Mouse (Mus musculus) MEL (cell line): Measurements from ENCODE around the gene Afg1l.

Experiments
- CTCF ChIP-seq, 3 experiments: IDR thresholded peaks in 2 of 3; conservative IDR thresholded peaks in 1 of 3; 2 replicates each; pipeline ENCODE4 v1.5.1; 2011 to 2012; ENCODE audit warnings: low read length in 3 of 3, low read depth in 2 of 3, mild to moderate bottlenecking in 2 of 3, improper control_type of control experiment in 1 of 3, inconsistent platforms in 1 of 3, mixed read lengths in 1 of 3, moderate library complexity in 1 of 3; ENCODE audit not compliant: control insufficient read depth in 1 of 3, insufficient read depth in 1 of 3, poor library complexity in 1 of 3, severe bottlenecking in 1 of 3
- ELF1 ChIP-seq: IDR thresholded peaks from 2 replicates; pipeline ENCODE4 v1.6.1; 2014; ENCODE audit warnings: low read depth, mild to moderate bottlenecking, inconsistent platforms, low read length, improper control_type of control experiment, moderate library complexity
- EP300 ChIP-seq, 2 experiments: IDR thresholded peaks; 2 replicates each; pipeline ENCODE4 v1.6.1; 2011; ENCODE audit warnings: improper control_type of control experiment in 2 of 2, low read length in 2 of 2, low read depth in 1 of 2, mild to moderate bottlenecking in 1 of 2
- HCFC1 ChIP-seq: IDR thresholded peaks from 2 replicates; pipeline ENCODE4 v1.6.1; 2012; ENCODE audit warnings: low read depth, mild to moderate bottlenecking, inconsistent platforms, low read length, improper control_type of control experiment, moderate library complexity
- JUND ChIP-seq: IDR thresholded peaks from 2 replicates; pipeline ENCODE4 v1.6.1; 2011; ENCODE audit warnings: low read depth, mild to moderate bottlenecking, improper control_type of control experiment, low read length
- MYB ChIP-seq: IDR thresholded peaks from 2 replicates; pipeline ENCODE4 v1.6.1; 2011; ENCODE audit warnings: mild to moderate bottlenecking, low read depth, low read length, improper control_type of control experiment
- POLR2AphosphoS5 ChIP-seq: IDR thresholded peaks from 2 replicates; pipeline ENCODE4 v1.6.1; 2012; ENCODE audit warnings: low read depth, borderline replicate concordance, mild to moderate bottlenecking, inconsistent platforms, low read length, moderate library complexity, mixed read lengths
- SIN3A ChIP-seq: IDR thresholded peaks from 2 replicates; pipeline ENCODE4 v1.6.1; 2012; ENCODE audit warnings: low read length, improper control_type of control experiment, inconsistent platforms
- SMC3 ChIP-seq: IDR thresholded peaks from 2 replicates; pipeline ENCODE4 v1.6.1; 2011; ENCODE audit warnings: low read depth, low read length, improper control_type of control experiment
- ZKSCAN1 ChIP-seq: IDR thresholded peaks from 2 replicates; pipeline ENCODE4 v1.6.1; 2012; ENCODE audit warnings: low read depth, mild to moderate bottlenecking, inconsistent platforms, low read length, improper control_type of control experiment, moderate library complexity

DNA sequence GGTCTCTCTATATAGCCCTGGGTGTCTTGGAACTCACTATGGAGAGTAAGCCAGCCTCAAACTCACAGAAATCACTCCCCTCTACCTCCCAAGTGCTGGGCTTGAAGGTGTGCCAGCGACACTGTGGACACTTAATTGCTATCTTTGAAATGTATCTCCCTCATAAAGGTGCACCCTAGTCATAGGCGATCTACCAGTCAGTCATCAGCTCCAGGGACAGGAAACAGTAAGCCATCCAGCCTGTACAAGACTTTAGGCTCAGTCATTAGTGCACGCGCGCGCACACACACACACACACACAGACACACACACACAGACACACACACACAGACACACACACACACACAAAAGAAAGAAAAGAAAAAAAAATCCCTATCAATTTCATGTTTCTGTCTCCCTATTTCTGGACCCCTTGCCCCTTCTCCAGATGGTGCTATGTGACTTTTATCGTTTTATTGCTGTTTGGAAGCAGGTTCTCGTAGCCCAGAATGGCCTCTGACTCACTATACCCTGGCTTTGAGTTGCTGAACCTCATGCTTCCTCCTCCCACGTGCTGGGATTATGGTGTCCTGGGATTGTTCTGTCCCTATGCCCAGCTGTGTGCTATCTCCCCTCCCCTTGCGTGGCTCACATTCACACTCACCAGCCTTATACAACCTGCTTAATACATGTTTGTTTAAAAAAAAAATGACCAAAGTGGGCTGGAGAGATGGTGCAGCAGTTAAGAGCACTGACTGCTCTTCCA, 13.8 kb upstream of the Afg1l start:
- no peak for TF ChIP-seq SMC3
- no peak for TF ChIP-seq POLR2AphosphoS5
- no peak for TF ChIP-seq HCFC1
- no peak for TF ChIP-seq EP300 (IDR thresholded peaks at IDR 0.05; ENCODE audit: low read depth in 1 of 2, low read length in 2 of 2)
- no peak for TF ChIP-seq JUND
- no peak for TF ChIP-seq MYB
- TF ChIP-seq ELF1, result no peak
- no peak for TF ChIP-seq SIN3A
- no peak for TF ChIP-seq CTCF (IDR thresholded peaks at IDR 0.05 in 2 of 3, conservative IDR thresholded peaks at IDR 0.05 in 1 of 3; ENCODE audit: control insufficient read depth in 1 of 3, insufficient read depth in 1 of 3, low read depth in 2 of 3, low read length in 3 of 3, poor library complexity in 1 of 3, severe bottlenecking in 1 of 3)
- TF ChIP-seq ZKSCAN1, result no peak
